Mouse (Mus musculus) cerebellum, adult 2 months (tissue): ENCODE data around the gene Tamm41.

Source experiments
- CTCF ChIP-seq: fragments of 200-500 bp; IDR thresholded peaks from 2 replicates; pipeline ENCODE4 v1.5.1; 2011; ENCODE audit warnings: low read depth, mild to moderate bottlenecking, control low read depth, low read length, moderate library complexity, borderline replicate concordance; ENCODE audit not compliant: insufficient read depth
- POLR2A ChIP-seq: fragments of 200-500 bp; IDR thresholded peaks from 2 replicates; pipeline ENCODE4 v1.6.1; 2011; ENCODE audit warnings: low read length, control low read depth, borderline replicate concordance; ENCODE audit not compliant: insufficient read depth

DNA sequence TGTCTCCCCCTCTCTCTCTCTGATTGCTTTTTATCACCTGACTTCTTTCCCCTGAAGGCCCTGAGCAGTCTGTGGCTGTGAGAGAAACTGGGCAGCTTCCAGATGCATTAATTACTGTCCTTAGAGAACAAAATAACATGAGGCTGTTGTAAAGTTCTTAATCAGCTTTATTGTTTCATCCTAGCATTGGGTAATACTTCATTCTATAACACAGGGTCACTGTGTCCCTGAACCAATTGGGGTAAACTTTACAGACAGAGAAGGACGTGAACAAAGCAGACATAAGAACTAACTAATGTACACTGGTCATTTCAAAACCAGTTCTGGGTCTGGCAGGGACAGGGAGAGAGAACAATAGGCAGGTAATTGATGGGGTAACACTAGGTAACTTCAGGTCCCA is 8.4 kb upstream of the Tamm41 start:
- TF ChIP-seq POLR2A (no peak), CTCF (no peak)
